Mouse (Mus musculus): ENCODE data around the gene Ociad2.

DNA sequence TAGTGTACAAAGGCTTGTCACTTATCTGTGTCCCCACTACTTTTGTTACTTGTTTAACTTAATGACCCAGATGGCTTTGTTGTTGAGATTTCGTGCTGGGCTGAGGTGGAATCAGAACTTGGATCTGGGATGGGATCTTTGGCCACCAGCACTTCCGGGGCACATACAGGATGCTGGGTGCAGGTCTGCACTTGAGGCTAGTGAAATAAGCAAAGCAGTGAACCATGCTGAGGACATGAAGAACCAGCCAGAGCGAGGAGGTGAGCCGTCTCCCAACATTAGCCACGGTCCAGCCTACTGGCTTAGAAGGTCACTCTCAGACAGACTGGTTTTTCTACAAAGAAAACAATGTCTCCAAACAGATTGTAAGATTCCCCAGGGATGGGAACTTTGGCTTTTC, 8.7 kb upstream of the Ociad2 start:
- TF ChIP-seq GATA1 (IDR thresholded peaks at IDR 0.05; ENCODE audit: low read length), result no peak
- TF ChIP-seq TAL1 (IDR thresholded peaks at IDR 0.05; ENCODE audit: low read length), result no peak
